Mouse (Mus musculus): ENCODE measurements around the gene Pik3c2a.

DNA sequence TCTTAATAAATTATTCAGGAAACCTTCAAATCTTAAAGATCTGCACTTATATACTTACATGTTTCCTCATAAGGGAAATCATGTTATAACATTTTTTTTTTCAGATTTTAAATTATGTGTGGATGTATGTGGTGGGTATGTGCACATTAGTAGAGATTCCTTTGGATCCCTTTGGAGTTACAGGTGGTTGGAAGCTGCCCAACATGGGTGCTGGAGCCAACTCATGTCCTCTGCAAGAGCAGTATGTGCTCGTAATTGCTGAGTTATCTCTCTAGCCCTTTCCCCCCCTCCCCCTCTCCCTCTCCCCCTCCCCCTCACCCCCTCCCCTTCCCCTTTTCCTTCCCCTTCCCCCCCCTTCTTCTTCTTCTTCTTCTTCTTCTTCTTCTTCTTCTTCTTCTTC, 39.9 kb upstream of the Pik3c2a start:
- TF ChIP-seq CTCF (IDR thresholded peaks at IDR 0.05; ENCODE audit: borderline replicate concordance, insufficient read depth, low read depth, low read length) (no peak), POLR2A (IDR thresholded peaks at IDR 0.05; ENCODE audit: borderline replicate concordance, insufficient read depth, low read length) (no peak)

All from cerebellum, adult 2 months (tissue).